Mouse (Mus musculus) urinary bladder, postnatal 14 days (tissue): Measurements from ENCODE around the gene Gpc6.

ENCODE experiments used
- DNase-seq: peaks from one replicate; pipeline ENCODE4 v3.0.0; 2021; ENCODE audit warnings: low spot score

The Gpc6 gene

GRCm38 (mm10) chr14:117879313-117879712, 954.2 kb downstream of the Gpc6 start:
- no peak for DNase-seq

DNA sequence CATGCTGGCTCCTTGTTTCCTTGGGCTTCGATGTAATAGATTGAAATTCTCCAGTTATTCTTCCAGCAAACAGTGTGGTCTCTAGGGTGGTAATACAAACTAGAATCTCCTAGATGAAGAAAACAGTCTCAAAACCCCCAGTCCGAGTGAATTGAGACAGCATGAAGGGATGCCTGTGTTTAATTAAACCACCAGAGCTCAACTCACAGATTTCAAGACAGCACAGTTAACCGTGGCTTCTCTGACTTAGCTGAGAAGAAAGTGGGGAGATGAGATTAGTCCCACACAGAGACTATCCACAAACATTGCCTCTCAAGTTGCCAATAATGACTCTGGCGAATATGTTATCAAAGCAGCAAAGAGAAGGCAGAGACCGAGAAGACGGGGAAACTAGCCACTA, 956.0 kb downstream of the Gpc6 start:
- DNase-seq, result no peak

DNA sequence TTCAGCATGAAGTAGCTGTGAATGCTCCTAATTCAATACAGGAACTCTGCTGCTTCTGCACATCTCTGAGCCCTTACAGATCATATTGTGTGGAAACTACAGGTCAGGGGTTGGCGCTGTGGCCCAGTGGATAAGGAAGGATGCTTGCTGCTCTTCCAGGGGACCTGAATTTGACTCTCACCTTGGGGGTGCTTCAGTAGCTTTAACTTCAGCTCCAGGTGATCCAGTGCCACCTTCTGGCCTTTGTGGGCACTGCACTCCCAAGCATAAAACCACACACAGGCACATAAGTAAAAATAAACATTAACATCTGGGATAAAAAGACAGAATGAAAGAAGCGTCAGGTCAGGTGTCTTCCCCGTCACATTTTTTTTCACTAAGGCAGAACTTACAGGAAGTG, 957.1 kb downstream of the Gpc6 start:
- DNase-seq, result peak; percentile 22

GRCm38 (mm10) chr14:117889653-117890052, 964.5 kb downstream of the Gpc6 start:
- no peak for DNase-seq

DNA sequence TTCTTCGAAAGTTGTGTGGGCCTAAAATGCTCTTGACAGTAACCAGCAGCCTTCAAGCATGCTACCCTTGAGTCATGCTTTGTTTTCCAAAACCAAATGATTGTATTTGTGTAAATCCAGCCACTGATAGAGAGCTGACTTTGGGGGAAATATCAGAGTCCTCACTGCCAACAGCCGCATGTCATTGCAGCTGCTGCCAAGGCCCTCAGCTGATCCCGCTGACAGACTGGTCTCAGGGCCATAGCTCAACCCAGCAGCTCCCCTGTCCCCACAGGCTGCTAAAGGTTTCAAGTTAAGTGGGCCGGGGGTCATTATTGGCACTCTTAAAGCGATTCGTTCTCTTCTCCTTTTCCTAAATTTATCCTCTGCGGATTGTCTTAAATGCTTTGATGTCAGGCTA, 966.3 kb downstream of the Gpc6 start:
- no peak for DNase-seq

GRCm38 (mm10) chr14:117892026-117892425, 966.9 kb downstream of the Gpc6 start:
- no peak for DNase-seq

DNA sequence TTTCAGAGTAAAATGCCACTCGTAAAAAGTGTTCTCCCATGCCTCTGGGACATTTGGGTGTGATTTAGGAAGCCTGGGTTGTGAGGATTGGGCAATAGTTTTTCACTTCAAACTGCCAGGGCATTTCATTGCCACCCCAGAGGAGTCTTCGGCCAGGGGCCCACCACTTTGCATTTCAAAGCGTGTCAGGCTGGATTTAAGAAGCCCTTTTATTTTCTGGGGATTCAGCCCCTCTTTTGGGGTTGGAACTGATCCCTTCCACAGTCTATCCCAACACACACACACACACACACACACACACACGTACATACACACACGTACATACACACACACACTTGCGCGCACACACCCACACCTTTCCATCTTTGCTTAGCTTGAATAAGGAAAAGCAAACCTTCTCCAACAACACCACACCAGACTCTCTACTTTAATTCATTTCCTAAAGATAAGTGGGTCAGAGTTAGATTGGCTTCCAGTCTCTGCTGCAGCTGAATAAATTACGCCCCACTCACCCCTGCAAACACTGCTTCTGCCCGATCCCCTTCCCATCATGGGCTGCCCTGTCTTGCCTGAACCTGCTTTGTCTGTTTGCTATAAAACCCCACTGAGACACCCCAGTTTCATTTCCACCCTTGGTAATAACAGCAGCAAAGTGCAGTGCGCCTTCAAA, 969.9 kb downstream of the Gpc6 start:
- no peak for DNase-seq

GRCm38 (mm10) chr14:117895539-117895912, 970.4 kb downstream of the Gpc6 start:
- DNase-seq, result peak; percentile 25

DNA sequence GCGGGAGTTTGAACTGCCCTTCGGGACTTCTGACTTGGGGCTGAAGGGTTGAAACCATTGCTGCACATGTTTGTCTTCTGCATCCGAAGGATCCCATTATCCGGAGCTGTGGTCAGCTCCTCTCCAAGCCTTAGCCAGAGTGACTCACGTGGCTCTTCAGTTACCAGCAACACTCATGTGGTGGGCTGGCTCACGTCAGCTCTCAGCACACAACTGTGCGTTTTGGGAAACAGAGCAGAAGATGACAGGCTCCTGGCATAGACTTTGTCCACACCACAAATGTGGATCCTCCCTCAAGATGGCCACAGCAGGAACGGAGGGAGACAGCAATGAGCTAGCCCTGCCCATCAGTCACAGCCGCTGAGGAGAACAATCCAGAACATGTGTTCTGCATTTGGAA, 979.2 kb downstream of the Gpc6 start:
- no peak for DNase-seq

- DNase-seq, result no peak
Observed at GRCm38 (mm10) chr14:117905701-117906100, 980.6 kb downstream of the Gpc6 start.

DNA sequence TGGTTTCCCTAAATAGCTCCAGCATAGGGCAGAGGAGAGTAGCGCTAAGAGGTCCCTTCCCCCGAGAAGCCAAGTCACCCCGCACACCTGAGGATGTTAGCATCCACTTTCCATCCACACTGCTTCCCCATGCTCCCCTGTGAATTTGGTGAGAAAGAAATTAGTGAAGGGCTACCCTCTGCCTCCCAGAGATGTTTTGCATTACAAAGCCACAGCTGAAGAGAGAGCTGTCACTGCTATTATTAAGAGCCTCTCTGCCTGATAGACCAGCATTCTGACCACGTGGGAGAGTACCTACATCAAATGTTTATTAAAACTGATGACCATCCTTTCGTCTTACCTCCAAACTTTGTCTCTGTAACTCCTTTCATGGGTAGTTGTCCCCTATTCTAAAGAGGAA, 981.2 kb downstream of the Gpc6 start:
- no peak for DNase-seq

DNA sequence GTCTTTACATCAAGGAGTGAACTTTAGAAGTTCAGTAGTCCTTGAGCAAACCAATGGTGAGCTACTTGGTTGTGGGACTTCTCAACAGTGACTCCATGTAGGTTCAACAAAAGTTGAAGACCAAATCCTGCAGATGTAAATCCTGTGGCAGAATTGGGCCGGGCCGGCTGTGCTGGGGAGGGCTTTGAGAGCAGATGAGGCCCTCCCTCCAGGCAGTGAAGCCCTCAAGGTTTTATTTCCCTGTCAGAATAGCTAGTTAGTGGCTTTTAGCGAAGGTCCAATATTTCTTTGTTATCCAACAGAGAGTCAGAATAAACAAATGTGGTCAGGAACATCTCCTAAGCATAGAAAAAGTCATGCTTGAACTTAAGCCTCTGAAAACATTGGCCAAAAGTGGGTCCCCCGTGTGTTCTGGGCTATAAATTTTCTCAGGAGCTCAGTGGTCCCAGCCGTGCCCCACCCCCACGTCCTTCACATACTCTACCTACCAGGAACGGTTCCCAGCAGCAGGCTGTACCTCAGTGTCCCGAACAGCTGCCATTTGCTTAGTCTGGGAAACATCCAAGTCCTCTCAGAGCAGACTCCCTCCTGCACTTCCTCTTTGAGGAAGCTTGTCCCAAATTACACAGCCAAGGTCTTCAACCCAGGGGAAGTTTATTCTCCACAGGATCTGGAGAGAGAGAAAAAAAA, 983.3 kb downstream of the Gpc6 start:
- no peak for DNase-seq

- no peak for DNase-seq
Observed at GRCm38 (mm10) chr14:117909046-117909445, 983.9 kb downstream of the Gpc6 start.

DNA sequence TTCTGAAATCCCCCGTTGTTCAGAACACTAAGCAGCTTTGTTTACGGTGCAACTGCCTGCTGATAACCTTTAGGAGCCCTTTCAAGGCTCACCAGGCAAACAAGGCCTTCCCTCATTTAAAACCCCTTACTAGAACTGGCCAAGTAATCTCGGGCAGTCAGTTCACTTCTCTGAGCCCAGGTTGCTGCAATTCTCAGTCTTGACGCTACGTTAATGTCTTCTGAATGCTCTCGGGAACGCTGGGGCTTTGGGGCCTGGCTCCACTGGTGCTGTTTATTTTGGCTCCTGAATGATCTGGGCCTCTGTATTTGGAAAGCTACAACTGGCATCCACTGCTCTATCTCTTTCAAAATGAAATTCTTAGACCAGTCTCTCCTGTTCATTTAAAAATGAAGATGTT, 985.2 kb downstream of the Gpc6 start:
- peak; percentile 16 for DNase-seq

GRCm38 (mm10) chr14:117912624-117913270, 987.6 kb downstream of the Gpc6 start:
- no peak for DNase-seq

DNA sequence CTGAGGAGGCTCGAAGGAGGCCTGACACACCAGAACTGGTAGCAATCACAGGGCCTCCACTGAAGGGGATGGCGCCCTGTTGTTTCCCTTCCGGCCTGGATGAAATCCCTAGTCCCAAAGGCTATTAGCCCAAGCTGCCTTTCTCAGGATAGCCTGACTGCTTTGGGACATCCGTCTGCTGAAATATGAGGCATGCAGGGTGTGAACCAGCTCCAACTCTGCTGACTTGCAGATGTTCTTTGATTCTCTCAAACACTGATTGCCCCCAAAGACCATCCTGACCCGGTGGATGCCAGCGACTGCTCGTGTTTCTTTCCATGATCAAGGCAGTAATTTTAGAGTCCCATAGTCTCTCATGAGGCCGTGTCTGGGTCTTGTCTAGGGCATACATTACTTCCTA, 991.5 kb downstream of the Gpc6 start:
- DNase-seq, result no peak

- no peak for DNase-seq
Observed at GRCm38 (mm10) chr14:117918724-117919123, 993.6 kb downstream of the Gpc6 start.

GRCm38 (mm10) chr14:117919612-117920011, 994.5 kb downstream of the Gpc6 start:
- no peak for DNase-seq

GRCm38 (mm10) chr14:117921393-117922014, 996.4 kb downstream of the Gpc6 start:
- no peak for DNase-seq

- DNase-seq, result no peak
Observed at GRCm38 (mm10) chr14:117923667-117924066, 998.6 kb downstream of the Gpc6 start.

DNA sequence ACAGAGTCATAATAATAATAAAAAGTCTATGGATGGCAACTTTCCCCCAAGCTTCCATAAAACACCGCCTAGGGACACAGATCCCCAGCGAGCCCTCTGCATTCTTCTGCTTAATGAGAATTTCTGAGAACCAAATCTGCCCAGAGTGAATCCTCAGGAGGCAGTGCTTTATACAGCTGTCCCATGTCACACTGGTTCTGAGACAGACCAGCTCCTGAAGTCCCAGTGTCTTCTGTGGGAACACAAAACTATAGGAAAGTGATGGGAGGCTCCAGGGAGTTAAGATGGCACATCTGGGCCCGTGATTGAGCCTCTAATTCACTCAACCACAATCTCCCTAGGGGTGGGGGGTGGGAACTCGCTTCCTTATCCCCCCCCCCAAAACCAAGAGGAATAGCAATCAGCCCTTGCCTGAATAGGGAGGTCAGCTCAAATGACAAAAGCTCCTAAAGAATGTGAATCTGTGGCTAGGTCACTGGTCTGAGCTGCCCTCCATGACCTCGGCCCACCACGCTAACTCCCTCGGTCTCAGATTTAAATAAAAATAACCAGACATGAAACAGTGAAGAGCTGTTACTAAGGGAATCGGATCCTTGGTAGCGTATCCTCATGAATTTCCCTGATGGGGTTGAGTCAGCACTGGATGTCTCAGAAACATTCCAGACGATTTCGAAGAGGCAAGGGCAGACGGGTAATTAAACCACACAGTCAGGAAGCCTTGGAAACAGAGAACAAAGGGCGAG, 1005.2 kb downstream of the Gpc6 start:
- DNase-seq, result no peak
